Mouse (Mus musculus): ENCODE measurements at regions not wholly inside any gene's neighbourhood (a gene's known extent, or its start where the extent isn't known, plus 50 kb on each side); places are given as distances from the start of the nearest gene placed in this dataset.

DNA sequence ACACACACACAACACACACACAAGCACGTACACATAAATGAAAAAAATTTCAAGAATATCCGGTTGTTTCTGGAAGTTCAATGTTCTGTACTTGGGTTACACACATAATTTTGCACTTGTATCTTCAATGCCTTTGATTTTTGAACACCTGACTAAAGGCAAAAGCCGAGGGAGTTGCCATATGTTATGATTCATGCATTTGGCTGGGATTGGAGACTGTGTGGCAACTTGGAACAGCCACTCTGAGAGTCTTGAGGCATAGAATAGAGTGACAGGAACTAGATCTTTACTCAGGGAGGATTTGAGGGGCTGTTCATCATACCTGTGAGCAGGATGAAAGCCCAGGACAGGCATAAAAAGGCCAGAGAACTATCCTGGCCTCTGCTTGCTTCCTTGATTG, 112.5 kb upstream of the Hmgn3 start:
- H3K9ac ChIP-seq (ENCODE audit: low read depth, low read length) = no peak overlapping the region
- no peak overlapping the region for H3K27ac ChIP-seq (replicated peaks; ENCODE audit: low read depth, low read length)
- 74% methylated on average over 3 of the region's 3 CpGs for WGBS
- DNase-seq (ENCODE audit: low spot score) = no peak
- H3K9me3 ChIP-seq (ENCODE audit: control insufficient read depth, low read length) = no peaks in the 10 kb centered on the region
- no peaks in the 10 kb centered on the region for H3K36me3 ChIP-seq (ENCODE audit: control insufficient read depth, insufficient read depth, low read length)
- H3K4me3 ChIP-seq (ENCODE audit: low read depth, low read length) = no peak overlapping the region
- no peak overlapping the region for H3K4me2 ChIP-seq (ENCODE audit: low read depth, low read length)
- H3K27me3 ChIP-seq (replicated peaks; ENCODE audit: control insufficient read depth, insufficient read depth, low read length) = no peaks in the 10 kb centered on the region
- no peak for ATAC-seq (ENCODE audit: low read depth)
- H3K4me1 ChIP-seq (ENCODE audit: control insufficient read depth, insufficient read depth, low read length) = peaks cover 10% of the 10 kb centered on the region; the same call in 1 of the 2 replicates

DNA sequence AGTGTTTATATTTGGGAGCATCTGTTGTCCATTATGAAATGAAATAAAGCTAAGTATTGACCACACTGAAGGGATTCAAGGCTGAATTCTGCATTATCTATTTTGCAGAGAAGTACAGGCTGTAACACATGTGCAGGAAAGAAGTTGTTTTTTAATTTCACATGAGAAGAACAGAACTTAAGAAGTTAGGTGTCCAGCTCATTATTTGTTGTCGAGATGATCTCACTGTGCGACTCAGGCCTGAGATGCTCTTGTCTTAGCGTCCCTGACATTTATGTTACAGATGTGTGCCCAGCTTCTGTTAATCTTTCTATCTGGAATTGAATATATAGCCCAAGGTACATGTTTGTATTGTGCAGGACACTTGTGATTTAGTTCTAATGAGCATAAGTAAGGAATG, 112.0 kb upstream of the Hmgn3 start:
- no peaks in the 10 kb centered on the region for H3K27me3 ChIP-seq (replicated peaks; ENCODE audit: control insufficient read depth, insufficient read depth, low read length)
- ATAC-seq (ENCODE audit: low read depth) (no peak), DNase-seq (ENCODE audit: low spot score) (peak; percentile 44)
- no peak overlapping the region for H3K4me3 ChIP-seq (ENCODE audit: low read depth, low read length)
- no peaks in the 10 kb centered on the region for H3K36me3 ChIP-seq (ENCODE audit: control insufficient read depth, insufficient read depth, low read length)
- no peaks in the 10 kb centered on the region for H3K9me3 ChIP-seq (ENCODE audit: control insufficient read depth, low read length)
- 72% methylated on average over 3 of the region's 3 CpGs for WGBS
- no peak overlapping the region for H3K4me2 ChIP-seq (ENCODE audit: low read depth, low read length)
- H3K27ac ChIP-seq (replicated peaks; ENCODE audit: low read depth, low read length) = no peak overlapping the region
- no peak overlapping the region for H3K9ac ChIP-seq (ENCODE audit: low read depth, low read length)
- H3K4me1 ChIP-seq (ENCODE audit: control insufficient read depth, insufficient read depth, low read length) = peaks cover 10% of the 10 kb centered on the region; the same call in 1 of the 2 replicates

DNA sequence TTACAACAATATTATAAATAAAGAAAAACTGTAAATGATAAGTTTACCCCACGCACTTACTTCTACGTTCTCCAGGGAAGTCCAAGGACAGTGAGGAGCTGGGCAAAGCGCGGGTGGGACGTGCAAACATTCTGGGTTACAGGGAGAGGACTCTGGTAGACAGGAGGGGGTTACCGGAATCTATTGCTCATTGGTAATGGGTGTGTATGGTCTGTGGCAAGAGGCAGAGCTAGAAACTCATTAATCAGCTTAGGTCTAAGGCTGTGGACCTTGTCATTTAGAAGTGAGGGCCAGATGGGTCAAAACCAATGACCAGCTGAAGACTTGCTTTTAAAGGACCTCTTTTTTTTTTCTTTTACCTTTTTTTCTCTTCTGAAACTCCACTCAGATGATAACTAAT, 107.9 kb upstream of the Hmgn3 start:
- no peak overlapping the region for H3K27ac ChIP-seq (replicated peaks; ENCODE audit: low read depth, low read length)
- H3K9ac ChIP-seq (ENCODE audit: low read depth, low read length) = no peak overlapping the region
- DNase-seq (ENCODE audit: low spot score) (no peak), ATAC-seq (ENCODE audit: low read depth) (no peak)
- 90% methylated on average over 6 of the region's 6 CpGs for WGBS
- H3K4me1 ChIP-seq (ENCODE audit: control insufficient read depth, insufficient read depth, low read length) = peaks cover 9% of the 10 kb centered on the region; the same call in 1 of the 2 replicates
- H3K4me3 ChIP-seq (ENCODE audit: low read depth, low read length) = no peak overlapping the region
- no peaks in the 10 kb centered on the region for H3K9me3 ChIP-seq (ENCODE audit: control insufficient read depth, low read length)
- H3K27me3 ChIP-seq (replicated peaks; ENCODE audit: control insufficient read depth, insufficient read depth, low read length) = no peaks in the 10 kb centered on the region
- no peak overlapping the region for H3K4me2 ChIP-seq (ENCODE audit: low read depth, low read length)
- H3K36me3 ChIP-seq (ENCODE audit: control insufficient read depth, insufficient read depth, low read length) = no peaks in the 10 kb centered on the region

DNA sequence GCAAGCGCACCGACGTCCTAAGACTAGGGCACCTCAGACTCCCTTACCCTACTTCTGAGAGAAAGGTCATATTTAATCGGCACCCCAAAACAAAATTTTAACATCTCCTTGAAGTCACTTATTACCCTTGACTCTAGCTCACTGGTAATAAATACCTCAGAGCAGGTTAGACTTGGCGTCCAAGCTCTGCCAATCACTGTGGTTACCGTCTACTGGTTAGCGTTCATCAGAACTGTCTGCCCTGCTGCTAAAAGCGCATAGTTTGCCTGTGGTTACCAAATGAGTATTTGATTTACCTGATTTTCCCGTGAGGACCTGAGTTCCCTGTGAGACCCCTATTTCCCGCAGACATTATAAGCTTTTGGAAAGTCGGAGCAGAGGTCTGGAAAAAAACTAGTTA, 107.3 kb upstream of the Hmgn3 start:
- ATAC-seq (ENCODE audit: low read depth) (no peak), DNase-seq (ENCODE audit: low spot score) (no peak)
- H3K4me1 ChIP-seq (ENCODE audit: control insufficient read depth, insufficient read depth, low read length) = peaks cover 5% of the 10 kb centered on the region; the same call in 1 of the 2 replicates
- H3K27me3 ChIP-seq (replicated peaks; ENCODE audit: control insufficient read depth, insufficient read depth, low read length) = no peaks in the 10 kb centered on the region
- no peaks in the 10 kb centered on the region for H3K9me3 ChIP-seq (ENCODE audit: control insufficient read depth, low read length)
- H3K27ac ChIP-seq (replicated peaks; ENCODE audit: low read depth, low read length) = no peak overlapping the region
- no peak overlapping the region for H3K4me2 ChIP-seq (ENCODE audit: low read depth, low read length)
- 86% methylated on average over 11 of the region's 11 CpGs for WGBS
- no peaks in the 10 kb centered on the region for H3K36me3 ChIP-seq (ENCODE audit: control insufficient read depth, insufficient read depth, low read length)
- H3K9ac ChIP-seq (ENCODE audit: low read depth, low read length) = no peak overlapping the region
- no peak overlapping the region for H3K4me3 ChIP-seq (ENCODE audit: low read depth, low read length)

DNA sequence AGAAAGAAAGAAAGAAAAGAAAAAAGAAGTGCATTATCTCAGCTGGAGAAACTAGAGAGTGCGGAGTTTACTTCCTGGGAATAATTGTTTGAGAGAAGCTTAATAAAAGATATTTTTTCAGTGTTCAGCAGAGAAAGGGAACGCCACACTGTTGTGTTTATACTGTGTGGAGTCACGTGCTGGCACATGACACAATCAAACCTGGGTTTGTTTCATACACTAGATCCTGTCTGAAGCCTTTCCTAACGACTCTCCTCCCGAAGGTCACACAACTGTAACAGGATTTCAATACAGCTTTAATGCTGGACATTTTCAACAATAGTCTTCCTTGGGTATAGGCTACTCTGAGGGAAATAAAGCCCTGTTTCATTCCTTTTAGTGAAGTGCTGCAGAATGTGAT, 105.3 kb upstream of the Hmgn3 start:
- Histone ChIP-seq H3K4me3 (ENCODE audit: low read depth, low read length) (no peak overlapping the region), H3K36me3 (ENCODE audit: control insufficient read depth, insufficient read depth, low read length) (no peaks in the 10 kb centered on the region), H3K27me3 (replicated peaks; ENCODE audit: control insufficient read depth, insufficient read depth, low read length) (no peaks in the 10 kb centered on the region), H3K4me2 (ENCODE audit: low read depth, low read length) (no peak overlapping the region), H3K9ac (ENCODE audit: low read depth, low read length) (no peak overlapping the region), H3K9me3 (ENCODE audit: control insufficient read depth, low read length) (no peaks in the 10 kb centered on the region), H3K27ac (replicated peaks; ENCODE audit: low read depth, low read length) (no peak overlapping the region), H3K4me1 (ENCODE audit: control insufficient read depth, insufficient read depth, low read length) (no peaks in the 10 kb centered on the region)
- DNase-seq (ENCODE audit: low spot score) = no peak
- no peak for ATAC-seq (ENCODE audit: low read depth)
- WGBS = 66% methylated on average over 5 of the region's 5 CpGs

DNA sequence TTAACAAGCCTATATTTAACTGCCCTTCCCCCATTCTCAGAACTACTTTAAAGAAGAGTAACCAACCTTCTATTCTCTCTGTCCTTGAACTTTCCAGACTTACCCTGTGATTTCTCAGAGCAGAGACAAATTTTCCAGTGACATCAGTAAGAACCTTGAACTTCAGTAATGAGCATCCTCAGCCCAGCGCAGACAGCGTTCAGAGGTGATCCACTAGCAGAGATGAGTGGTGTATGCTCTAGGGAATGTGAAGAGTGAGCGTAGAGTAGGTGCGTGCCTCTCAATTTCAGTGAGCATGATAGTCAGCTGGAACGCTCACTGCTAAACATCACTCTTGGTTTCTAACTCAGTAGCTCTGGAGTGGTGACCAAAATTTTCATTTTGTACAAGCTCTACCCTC, 103.4 kb upstream of the Hmgn3 start:
- no peak overlapping the region for H3K27ac ChIP-seq (replicated peaks; ENCODE audit: low read depth, low read length)
- H3K9me3 ChIP-seq (ENCODE audit: control insufficient read depth, low read length) = no peaks in the 10 kb centered on the region
- no peaks in the 10 kb centered on the region for H3K36me3 ChIP-seq (ENCODE audit: control insufficient read depth, insufficient read depth, low read length)
- whole genome bisulfite sequencing = 93% methylated on average over 5 of the region's 5 CpGs
- H3K27me3 ChIP-seq (replicated peaks; ENCODE audit: control insufficient read depth, insufficient read depth, low read length) = no peaks in the 10 kb centered on the region
- no peak overlapping the region for H3K4me2 ChIP-seq (ENCODE audit: low read depth, low read length)
- H3K4me3 ChIP-seq (ENCODE audit: low read depth, low read length) = no peak overlapping the region
- H3K4me1 ChIP-seq (ENCODE audit: control insufficient read depth, insufficient read depth, low read length) = no peaks in the 10 kb centered on the region
- ATAC-seq (ENCODE audit: low read depth) = no peak
- no peak for DNase-seq (ENCODE audit: low spot score)
- no peak overlapping the region for H3K9ac ChIP-seq (ENCODE audit: low read depth, low read length)

DNA sequence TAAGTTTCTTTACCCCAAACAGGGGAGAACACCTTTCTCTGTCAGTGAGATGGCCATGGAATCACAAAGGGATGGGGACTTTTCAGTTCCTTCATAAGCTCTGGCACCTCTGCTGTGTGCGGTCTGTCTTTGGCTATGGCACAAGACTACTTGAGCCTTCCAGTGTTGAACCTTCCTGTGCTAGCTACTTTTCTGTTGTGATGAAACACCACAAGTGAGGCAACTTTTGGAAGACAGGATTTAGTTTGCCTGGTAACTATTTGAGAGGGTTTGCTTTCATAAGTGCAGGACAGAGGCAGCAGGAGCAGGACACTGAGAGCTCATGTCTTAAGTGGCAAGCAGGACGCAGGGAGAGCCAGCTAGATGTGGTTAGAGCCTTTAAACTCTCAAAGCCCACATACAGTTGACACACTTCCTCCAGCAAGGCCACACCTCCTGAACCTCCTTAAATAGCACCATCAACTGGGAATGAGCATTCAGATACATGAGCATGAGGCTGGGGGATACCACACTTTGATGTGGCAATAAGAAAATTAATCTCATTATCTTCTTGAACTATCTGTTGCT, 101.8 kb upstream of the Hmgn3 start:
- Histone ChIP-seq H3K4me3 (ENCODE audit: low read depth, low read length) (no peak overlapping the region), H3K36me3 (ENCODE audit: control insufficient read depth, insufficient read depth, low read length) (no peaks in the 10 kb centered on the region), H3K27me3 (replicated peaks; ENCODE audit: control insufficient read depth, insufficient read depth, low read length) (no peaks in the 10 kb centered on the region), H3K9ac (ENCODE audit: low read depth, low read length) (no peak overlapping the region), H3K27ac (replicated peaks; ENCODE audit: low read depth, low read length) (no peak overlapping the region), H3K9me3 (ENCODE audit: control insufficient read depth, low read length) (no peaks in the 10 kb centered on the region), H3K4me2 (ENCODE audit: low read depth, low read length) (no peak overlapping the region), H3K4me1 (ENCODE audit: control insufficient read depth, insufficient read depth, low read length) (no peaks in the 10 kb centered on the region)
- no peak for DNase-seq (ENCODE audit: low spot score)
- no peak for ATAC-seq (ENCODE audit: low read depth)
- WGBS = 89% methylated on average over 2 of the region's 2 CpGs

DNA sequence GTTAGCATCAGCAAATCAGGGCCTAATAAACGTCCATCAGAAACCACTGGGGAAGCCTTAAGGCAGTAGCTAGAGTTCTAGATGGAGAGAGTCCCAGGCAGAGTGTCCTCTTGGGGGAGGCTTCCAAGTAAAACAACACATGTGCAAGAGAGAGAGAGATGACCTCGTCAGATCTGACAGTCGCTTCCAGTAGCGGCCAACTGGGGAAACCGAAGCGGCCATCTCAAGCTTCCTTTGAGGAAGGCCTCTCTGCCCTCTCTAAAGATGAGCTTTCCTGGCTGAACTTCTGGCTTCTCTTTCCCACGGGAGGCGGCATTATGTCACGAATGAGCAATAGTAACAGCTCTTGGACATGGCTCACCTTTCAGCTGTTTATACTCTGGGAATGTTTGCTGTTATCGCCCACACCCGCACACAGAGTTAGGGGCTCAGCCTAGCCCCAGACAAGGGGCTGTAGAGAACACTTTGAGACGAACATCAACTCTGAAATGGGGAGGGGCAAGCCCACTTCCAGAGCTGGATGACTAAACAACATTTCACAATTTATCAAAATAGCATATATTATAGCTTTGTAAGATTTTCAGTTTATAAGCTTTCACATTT, 100.7 kb upstream of the Hmgn3 start:
- WGBS = 59% methylated on average over 12 of the region's 12 CpGs
- no peak for ATAC-seq (ENCODE audit: low read depth)

DNA sequence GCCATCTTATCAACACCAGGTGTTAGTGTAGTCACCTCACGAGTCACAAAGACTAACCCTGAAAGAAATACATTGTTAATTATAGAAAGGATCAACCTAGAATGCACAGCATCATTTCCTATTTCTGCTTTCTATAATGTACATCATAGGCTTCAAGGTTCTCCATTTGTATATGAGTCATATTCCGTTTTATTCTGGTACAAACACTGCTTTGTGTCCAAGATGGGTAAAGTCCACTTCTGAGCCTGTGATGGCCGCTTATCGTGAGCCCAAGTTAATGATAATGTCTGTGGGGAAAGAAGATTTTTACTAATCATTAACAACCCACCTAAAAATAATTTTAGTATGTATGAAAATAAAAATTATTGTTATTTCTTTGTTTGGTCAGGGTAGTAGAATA, 94.6 kb upstream of the Hmgn3 start:
- Histone ChIP-seq H3K9ac (ENCODE audit: low read depth, low read length) (no peak overlapping the region), H3K4me1 (ENCODE audit: control insufficient read depth, insufficient read depth, low read length) (no peaks in the 10 kb centered on the region), H3K27ac (replicated peaks; ENCODE audit: low read depth, low read length) (no peak overlapping the region), H3K4me2 (ENCODE audit: low read depth, low read length) (no peak overlapping the region), H3K4me3 (ENCODE audit: low read depth, low read length) (no peak overlapping the region), H3K36me3 (ENCODE audit: control insufficient read depth, insufficient read depth, low read length) (no peaks in the 10 kb centered on the region), H3K9me3 (ENCODE audit: control insufficient read depth, low read length) (no peaks in the 10 kb centered on the region), H3K27me3 (replicated peaks; ENCODE audit: control insufficient read depth, insufficient read depth, low read length) (no peaks in the 10 kb centered on the region)
- DNase-seq (ENCODE audit: low spot score) = no peak
- ATAC-seq (ENCODE audit: low read depth) = no peak
- WGBS = 84% methylated on average over 4 of the region's 4 CpGs

More for the DNA sequence above, 100.7 kb upstream of the Hmgn3 start:
- Histone ChIP-seq H3K36me3 (ENCODE audit: control insufficient read depth, insufficient read depth, low read length) (no peaks in the 10 kb centered on the region), H3K9ac (ENCODE audit: low read depth, low read length) (no peak overlapping the region), H3K4me2 (ENCODE audit: low read depth, low read length) (no peak overlapping the region), H3K27me3 (replicated peaks; ENCODE audit: control insufficient read depth, insufficient read depth, low read length) (no peaks in the 10 kb centered on the region), H3K4me3 (ENCODE audit: low read depth, low read length) (no peak overlapping the region), H3K27ac (replicated peaks; ENCODE audit: low read depth, low read length) (no peak overlapping the region), H3K4me1 (ENCODE audit: control insufficient read depth, insufficient read depth, low read length) (no peaks in the 10 kb centered on the region), H3K9me3 (ENCODE audit: control insufficient read depth, low read length) (no peaks in the 10 kb centered on the region)
- DNase-seq (ENCODE audit: low spot score) = peak; percentile 36

Data from embryonic facial prominence, embryonic 14.5 days (tissue).